In genomic region chr2:132049491-132049890, GRCm38 (mm10) we compare ENCODE assay signal across 25 mouse cellular contexts. TPM values are rescaled to one million over a fixed set of nuclear protein-coding genes. Genes with fewer than 3 reads are reported as not detected.
DNase-seq lines count a peak whose midpoint lies in the region; ATAC-seq and TF ChIP-seq lines count a peak whose summit lies in the region.
"Had no signal": no experiment of that assay in that cellular context is flagged by ENCODE, and none has a peak within 500 bp of the region (broad histone marks: within the 10 kb centered on the region; RNA-seq: fewer than 3 reads in every experiment).

No protein-coding gene starts in this region.

- no peaks in the 10 kb centered on the region for H3K27me3 ChIP-seq in embryonic facial prominence, embryonic 13.5 days
- no peaks in the 10 kb centered on the region for H3K27me3 ChIP-seq in embryonic facial prominence, embryonic 10.5 days (replicated peaks; ENCODE audit: low read depth, poor library complexity, severe bottlenecking)
- no peaks in the 10 kb centered on the region for H3K27me3 ChIP-seq in liver, adult 2 months (ENCODE audit: control insufficient read depth, insufficient read depth, low read length)
- no peaks in the 10 kb centered on the region for H3K27me3 ChIP-seq in liver, embryonic 12.5 days (replicated peaks)
- H3K27me3 ChIP-seq: embryonic facial prominence, embryonic 12.5 days; forebrain, embryonic 12.5 days; heart, embryonic 15.5 days had no signal

- peaks cover 2% of the 10 kb centered on the region; the same call in 1 of the 2 replicates for H3K36me3 ChIP-seq in embryonic facial prominence, embryonic 13.5 days
- no peaks in the 10 kb centered on the region for H3K36me3 ChIP-seq in embryonic facial prominence, embryonic 10.5 days (replicated peaks)
- 0 out of 2 replicates have a peak, but pooled peaks cover under 1% of the 10 kb centered on the region for H3K36me3 ChIP-seq in liver, adult 2 months (ENCODE audit: control insufficient read depth, insufficient read depth, low read length)
- no peaks in the 10 kb centered on the region for H3K36me3 ChIP-seq in liver, embryonic 12.5 days
- H3K36me3 ChIP-seq: heart, embryonic 15.5 days; hindbrain, embryonic 10.5 days had no signal

- no peak overlapping the region for H3K27ac ChIP-seq in embryonic facial prominence, embryonic 13.5 days
- H3K27ac ChIP-seq in embryonic facial prominence, embryonic 10.5 days (replicated peaks), result no peak overlapping the region
- no peak overlapping the region for H3K27ac ChIP-seq in liver, adult 2 months (replicated peaks; ENCODE audit: insufficient read depth, low read depth, low read length)
- H3K27ac ChIP-seq in liver, embryonic 12.5 days, result no peak overlapping the region
- H3K27ac ChIP-seq: embryonic facial prominence, embryonic 12.5 days; forebrain, embryonic 12.5 days; heart, embryonic 15.5 days; hindbrain, embryonic 10.5 days had no signal

- H3K4me3 ChIP-seq in embryonic facial prominence, embryonic 13.5 days, result no peak overlapping the region
- H3K4me3 ChIP-seq in embryonic facial prominence, embryonic 10.5 days, result no peak overlapping the region
- no peak overlapping the region for H3K4me3 ChIP-seq in liver, adult 2 months (ENCODE audit: insufficient read depth, low read depth, low read length)
- no peak overlapping the region for H3K4me3 ChIP-seq in liver, embryonic 12.5 days
- H3K4me3 ChIP-seq: embryonic facial prominence, embryonic 12.5 days; forebrain, embryonic 12.5 days; heart, embryonic 15.5 days; hindbrain, embryonic 10.5 days had no signal

- H3K9ac ChIP-seq in embryonic facial prominence, embryonic 13.5 days, result no peak overlapping the region
- H3K9ac ChIP-seq in liver, adult 2 months (ENCODE audit: low read depth, low read length), result no peak overlapping the region
- no peak overlapping the region for H3K9ac ChIP-seq in liver, embryonic 12.5 days
- H3K9ac ChIP-seq: embryonic facial prominence, embryonic 12.5 days; forebrain, embryonic 12.5 days; heart, embryonic 15.5 days had no signal

- no peak for TF ChIP-seq POLR2A in liver, adult 2 months (IDR thresholded peaks at IDR 0.05; ENCODE audit: extremely low read depth, insufficient read depth, low read length)

- no peak for TF ChIP-seq CTCF in liver, adult 2 months (IDR thresholded peaks at IDR 0.05; ENCODE audit: low read depth, low read length)

- 43% methylated on average over 3 of the region's 3 CpGs for WGBS in embryonic facial prominence, embryonic 13.5 days
- 55% methylated on average over 3 of the region's 3 CpGs for WGBS in embryonic facial prominence, embryonic 10.5 days
- 51% methylated on average over 3 of the region's 3 CpGs for WGBS in liver, adult 2 months
- 63% methylated on average over 3 of the region's 3 CpGs for WGBS in liver, embryonic 12.5 days (ENCODE audit: insufficient replicate concordance)

- no peak for DNase-seq in embryonic facial prominence, embryonic 10.5 days (ENCODE audit: low spot score)
- peak; percentile 28 for DNase-seq in kidney, adult 18-20 months
- DNase-seq in kidney, postnatal 4 days, result no peak
- DNase-seq in liver, adult 2 months (ENCODE audit: extremely low read depth, low read depth, low spot score), result peak; percentile 63
- DNase-seq in yolk sac, embryonic 10.5 days (ENCODE audit: low spot score), result peak; percentile 40
- no peak for DNase-seq in thymus, postnatal 25 days
- DNase-seq: adrenal gland, adult 8-10 months; adrenal gland, postnatal 36 days; B cell, adult 2 months; cerebellum, adult 2 months; cerebellum, postnatal 14 days; embryo, embryonic 11 days; gastrocnemius, postnatal 10 days; heart, adult 18-20 months; heart, postnatal 14 days had no signal

- no peaks in the 10 kb centered on the region for H3K4me1 ChIP-seq in embryonic facial prominence, embryonic 13.5 days
- peaks cover 29% of the 10 kb centered on the region for H3K4me1 ChIP-seq in embryonic facial prominence, embryonic 10.5 days
- H3K4me1 ChIP-seq in liver, adult 2 months (ENCODE audit: control insufficient read depth, insufficient read depth, low read length), result no peaks in the 10 kb centered on the region
- peaks cover 18% of the 10 kb centered on the region; the same call in 1 of the 2 replicates for H3K4me1 ChIP-seq in liver, embryonic 12.5 days
- H3K4me1 ChIP-seq: forebrain, embryonic 12.5 days had no signal

- 0 out of 2 replicates have a peak, but pooled peaks have one; percentile 26 for ATAC-seq in embryonic facial prominence, embryonic 13.5 days (ENCODE audit: insufficient number of reproducible peaks, insufficient read depth, low FRiP score, low TSS enrichment, low read depth)
- ATAC-seq in liver, embryonic 12.5 days, result no peak
- ATAC-seq: CD4-positive, CD25-positive, alpha-beta regulatory T cell, adult 4 months; forebrain, embryonic 16.5 days had no signal

- no peaks in the 10 kb centered on the region for H3K79me2 ChIP-seq in liver, adult 2 months (ENCODE audit: control insufficient read depth, insufficient read depth, low read length)

- H3K9me3 ChIP-seq in embryonic facial prominence, embryonic 13.5 days, result no peaks in the 10 kb centered on the region
- no peaks in the 10 kb centered on the region for H3K9me3 ChIP-seq in embryonic facial prominence, embryonic 10.5 days
- H3K9me3 ChIP-seq in liver, embryonic 12.5 days (replicated peaks), result no peaks in the 10 kb centered on the region
- H3K9me3 ChIP-seq: embryonic facial prominence, embryonic 12.5 days; forebrain, embryonic 12.5 days; G1E; heart, embryonic 15.5 days; hindbrain, embryonic 10.5 days had no signal

- H3K4me2 ChIP-seq in embryonic facial prominence, embryonic 13.5 days, result no peak overlapping the region
- no peak overlapping the region for H3K4me2 ChIP-seq in liver, embryonic 12.5 days
- H3K4me2 ChIP-seq: embryonic facial prominence, embryonic 12.5 days; forebrain, embryonic 12.5 days; heart, embryonic 11.5 days; heart, embryonic 15.5 days had no signal

RNA-seq across cellular contexts. Expression of gene Rassf2, which starts 19.4 kb away (rescaled TPM):
- polyA plus RNA-seq in embryonic facial prominence, embryonic 13.5 days (2015; fragmentation: Nextera tagmentation; extraction: Ambion mirVana), result 5.0 and 6.8 TPM in 2 replicates
- 10.6 and 14.2 TPM in 2 replicates for polyA plus RNA-seq in embryonic facial prominence, embryonic 10.5 days (2016; fragmentation: Nextera tagmentation; extraction: Ambion mirVana)
- total RNA-seq in liver, adult 2 months (2014; rRNA removed), result 1.3 and 1.5 TPM in 2 replicates
- polyA plus RNA-seq in liver, adult 2 months (2012; rRNA removed), result 0.45 and 0.84 TPM in 2 replicates
- polyA plus RNA-seq in liver, embryonic 12.5 days (2016; fragmentation: Nextera tagmentation; extraction: Ambion mirVana), result 3.1 and 3.5 TPM in 2 replicates

Comparison
In these comparisons a context has a peak if more than half of its experiments do, and no peak if none do; other contexts are left out.
1. DNase-seq: peak in kidney, adult 18-20 months (single experiment), liver, adult 2 months (single experiment) and yolk sac, embryonic 10.5 days (single experiment); none in embryonic facial prominence, embryonic 10.5 days (single experiment), kidney, postnatal 4 days (0 of 2) and thymus, postnatal 25 days (single experiment).